Mouse (Mus musculus): ENCODE measurements at regions not wholly inside any gene's neighbourhood (a gene's known extent, or its start where the extent isn't known, plus 50 kb on each side); places are given as distances from the start of the nearest gene placed in this dataset.

- H3K9me3 ChIP-seq (replicated peaks; ENCODE audit: insufficient read depth, low read length), result no peaks in the 10 kb centered on the region
- no peak for DNase-seq (ENCODE audit: low read depth, low spot score)
- TF ChIP-seq SIN3A (IDR thresholded peaks at IDR 0.05; ENCODE audit: low read length), result no peak
- no peak for TF ChIP-seq POLR2AphosphoS5 (IDR thresholded peaks at IDR 0.05; ENCODE audit: borderline replicate concordance, low read depth, low read length)
- TF ChIP-seq CTCF (IDR thresholded peaks at IDR 0.05 in 2 of 3, conservative IDR thresholded peaks at IDR 0.05 in 1 of 3; ENCODE audit: control insufficient read depth in 1 of 3, insufficient read depth in 1 of 3, low read depth in 2 of 3, low read length in 3 of 3, poor library complexity in 1 of 3, severe bottlenecking in 1 of 3), result no peak
- TF ChIP-seq MEF2A (IDR thresholded peaks at IDR 0.05; ENCODE audit: extremely low read depth, insufficient replicate concordance, low read depth, low read length, poor library complexity, severe bottlenecking), result no peak
- TF ChIP-seq ZKSCAN1 (IDR thresholded peaks at IDR 0.05; ENCODE audit: low read depth, low read length), result no peak
- no peak for TF ChIP-seq MXI1 (IDR thresholded peaks at IDR 0.05; ENCODE audit: low read depth, low read length)
- TF ChIP-seq TCF12 (IDR thresholded peaks at IDR 0.05; ENCODE audit: low read depth, low read length), result no peak
- no peak for TF ChIP-seq MAX (IDR thresholded peaks at IDR 0.05; ENCODE audit: low read length)
- no peaks in the 10 kb centered on the region for H3K4me1 ChIP-seq (ENCODE audit: control insufficient read depth in 1 of 2, insufficient read depth in 2 of 2, low read length in 2 of 2)
- H3K4me3 ChIP-seq (ENCODE audit: control insufficient read depth in 1 of 2, insufficient read depth in 1 of 2, low read depth in 2 of 2, low read length in 2 of 2), result no peak overlapping the region
- no peak overlapping the region for H3K9ac ChIP-seq (ENCODE audit: control insufficient read depth, low read depth, low read length, poor library complexity, severe bottlenecking)
- no peak overlapping the region for H3K27ac ChIP-seq (ENCODE audit: control insufficient read depth, low read depth, low read length)
- no peaks in the 10 kb centered on the region for H3K79me2 ChIP-seq (ENCODE audit: control insufficient read depth, insufficient read depth, low read length, poor library complexity)
- no peaks in the 10 kb centered on the region for H3K27me3 ChIP-seq (ENCODE audit: control insufficient read depth in 1 of 2, insufficient read depth in 2 of 2, low read length in 2 of 2)
- H3K36me3 ChIP-seq (ENCODE audit: control insufficient read depth in 1 of 2, insufficient read depth in 2 of 2, low read length in 2 of 2), result no peaks in the 10 kb centered on the region
These were observed 83.9 kb upstream of the 2210010C04Rik start for GRCm38 (mm10) chr6:41119176-41119575.

- peak; percentile 11 for DNase-seq (ENCODE audit: low read depth, low spot score)
- H3K79me2 ChIP-seq (ENCODE audit: control insufficient read depth, insufficient read depth, low read length, poor library complexity), result no peaks in the 10 kb centered on the region
- H3K4me3 ChIP-seq (ENCODE audit: control insufficient read depth in 1 of 2, insufficient read depth in 1 of 2, low read depth in 2 of 2, low read length in 2 of 2), result no peak overlapping the region
- no peaks in the 10 kb centered on the region for H3K4me1 ChIP-seq (ENCODE audit: control insufficient read depth in 1 of 2, insufficient read depth in 2 of 2, low read length in 2 of 2)
- H3K27ac ChIP-seq (ENCODE audit: control insufficient read depth, low read depth, low read length), result no peak overlapping the region
- no peaks in the 10 kb centered on the region for H3K36me3 ChIP-seq (ENCODE audit: control insufficient read depth in 1 of 2, insufficient read depth in 2 of 2, low read length in 2 of 2)
- H3K9ac ChIP-seq (ENCODE audit: control insufficient read depth, low read depth, low read length, poor library complexity, severe bottlenecking), result no peak overlapping the region
- H3K9me3 ChIP-seq (replicated peaks; ENCODE audit: insufficient read depth, low read length), result no peaks in the 10 kb centered on the region
- no peaks in the 10 kb centered on the region for H3K27me3 ChIP-seq (ENCODE audit: control insufficient read depth in 1 of 2, insufficient read depth in 2 of 2, low read length in 2 of 2)
- peak; percentile 16 for TF ChIP-seq RAD21 (IDR thresholded peaks at IDR 0.05; ENCODE audit: low read depth, low read length)
- TF ChIP-seq MAZ (IDR thresholded peaks at IDR 0.05; ENCODE audit: low read depth, low read length), result no peak
- no peak for TF ChIP-seq TCF12 (IDR thresholded peaks at IDR 0.05; ENCODE audit: low read depth, low read length)
- TF ChIP-seq CTCF (IDR thresholded peaks at IDR 0.05 in 2 of 3, conservative IDR thresholded peaks at IDR 0.05 in 1 of 3; ENCODE audit: control insufficient read depth in 1 of 3, insufficient read depth in 1 of 3, low read depth in 2 of 3, low read length in 3 of 3, poor library complexity in 1 of 3, severe bottlenecking in 1 of 3), result peak in 2 of 3 experiments; percentile 33 to 49; a peak in 4 of 6 replicates
These were observed 83.1 kb upstream of the 2210010C04Rik start for GRCm38 (mm10) chr6:41118201-41118976.

- H3K27me3 ChIP-seq (ENCODE audit: control insufficient read depth in 1 of 2, insufficient read depth in 2 of 2, low read length in 2 of 2), result no peaks in the 10 kb centered on the region
- no peaks in the 10 kb centered on the region for H3K4me1 ChIP-seq (ENCODE audit: control insufficient read depth in 1 of 2, insufficient read depth in 2 of 2, low read length in 2 of 2)
- H3K36me3 ChIP-seq (ENCODE audit: control insufficient read depth in 1 of 2, insufficient read depth in 2 of 2, low read length in 2 of 2), result no peaks in the 10 kb centered on the region
- H3K9ac ChIP-seq (ENCODE audit: control insufficient read depth, low read depth, low read length, poor library complexity, severe bottlenecking), result no peak overlapping the region
- H3K27ac ChIP-seq (ENCODE audit: control insufficient read depth, low read depth, low read length), result no peak overlapping the region
- H3K4me3 ChIP-seq (ENCODE audit: control insufficient read depth in 1 of 2, insufficient read depth in 1 of 2, low read depth in 2 of 2, low read length in 2 of 2), result no peak overlapping the region
- TF ChIP-seq BHLHE40 (IDR thresholded peaks at IDR 0.05; ENCODE audit: borderline replicate concordance, low read depth, low read length) (no peak), NRF1 (IDR thresholded peaks at IDR 0.05; ENCODE audit: insufficient read depth, low read depth, low read length, poor library complexity, severe bottlenecking) (no peak), RAD21 (IDR thresholded peaks at IDR 0.05; ENCODE audit: low read depth, low read length) (no peak), TCF12 (IDR thresholded peaks at IDR 0.05; ENCODE audit: low read depth, low read length) (no peak), TAL1 (IDR thresholded peaks at IDR 0.05; ENCODE audit: low read length) (no peak), CHD1 (IDR thresholded peaks at IDR 0.05; ENCODE audit: low read depth, low read length) (no peak), MAFK (IDR thresholded peaks at IDR 0.05; ENCODE audit: borderline replicate concordance, low read depth, low read length) (no peak), GABPA (IDR thresholded peaks at IDR 0.05; ENCODE audit: low read depth, low read length) (no peak), ZMIZ1 (IDR thresholded peaks at IDR 0.05; ENCODE audit: low read depth, low read length) (no peak), SMC3 (IDR thresholded peaks at IDR 0.05; ENCODE audit: low read depth, low read length) (no peak), EP300 (IDR thresholded peaks at IDR 0.05; ENCODE audit: low read depth in 1 of 2, low read length in 2 of 2) (no peak), NELFE (IDR thresholded peaks at IDR 0.05; ENCODE audit: low read depth, low read length) (no peak), MAX (IDR thresholded peaks at IDR 0.05; ENCODE audit: low read length) (no peak), KAT2A (conservative IDR thresholded peaks at IDR 0.05; ENCODE audit: low read depth, low read length) (no peak), ZC3H11A (IDR thresholded peaks at IDR 0.05; ENCODE audit: low read depth, low read length) (no peak), UBTF (IDR thresholded peaks at IDR 0.05; ENCODE audit: borderline replicate concordance, insufficient read depth, low read depth, low read length) (no peak), POLR2AphosphoS2 (IDR thresholded peaks at IDR 0.05; ENCODE audit: low read length) (no peak)
- H3K9me3 ChIP-seq (replicated peaks; ENCODE audit: insufficient read depth, low read length), result no peaks in the 10 kb centered on the region
- H3K79me2 ChIP-seq (ENCODE audit: control insufficient read depth, insufficient read depth, low read length, poor library complexity), result no peaks in the 10 kb centered on the region
- DNase-seq (ENCODE audit: low read depth, low spot score), result no peak
These were observed 78.6 kb upstream of the 2210010C04Rik start for GRCm38 (mm10) chr6:41113943-41114342.
